Mouse (Mus musculus) MEL (cell line): ENCODE measurements at regions not wholly inside any gene's neighbourhood (a gene's known extent, or its start where the extent isn't known, plus 50 kb on each side); places are given as distances from the start of the nearest gene placed in this dataset.

Experiments used
- DNase-seq: peaks from one replicate; pipeline ENCODE4 v3.0.0; 2011; ENCODE audit warnings: low read depth, low spot score
- H3K27ac ChIP-seq: 2 replicates; pipeline ENCODE4 v1.5.1; 2012; ENCODE audit warnings: low read depth, mild to moderate bottlenecking, control low read depth, low read length, moderate library complexity; ENCODE audit not compliant: control insufficient read depth
- H3K27me3 ChIP-seq, 2 experiments: fragments of 150-350 bp in 1 of 2; sonication (generic) in 1 of 2; 2 replicates each; pipeline ENCODE4 v1.6.1; 2012; ENCODE audit warnings: low read length in 2 of 2, mild to moderate bottlenecking in 2 of 2, improper control_type of control experiment in 1 of 2, moderate library complexity in 1 of 2; ENCODE audit not compliant: insufficient read depth in 2 of 2, control insufficient read depth in 1 of 2
- H3K36me3 ChIP-seq, 2 experiments: 2 replicates each; pipeline ENCODE4 v1.6.1; 2012 to 2014; ENCODE audit warnings: low read length in 2 of 2, improper control_type of control experiment in 1 of 2, inconsistent platforms in 1 of 2, mild to moderate bottlenecking in 1 of 2; ENCODE audit not compliant: insufficient read depth in 2 of 2, control insufficient read depth in 1 of 2
- H3K4me1 ChIP-seq, 2 experiments: fragments of 150-350 bp in 1 of 2; sonication (generic) in 1 of 2; 2 replicates each; pipeline ENCODE4 v1.6.1; 2012; ENCODE audit warnings: low read length in 2 of 2, improper control_type of control experiment in 1 of 2, mild to moderate bottlenecking in 1 of 2; ENCODE audit not compliant: insufficient read depth in 2 of 2, control insufficient read depth in 1 of 2
- H3K4me3 ChIP-seq, 2 experiments: fragments of 150-350 bp in 1 of 2; sonication (generic) in 1 of 2; 2 replicates each; pipeline ENCODE4 v1.5.1; 2012; ENCODE audit warnings: low read depth in 2 of 2, low read length in 2 of 2, mild to moderate bottlenecking in 2 of 2, moderate library complexity in 2 of 2, control low read depth in 1 of 2, improper control_type of control experiment in 1 of 2; ENCODE audit not compliant: control insufficient read depth in 1 of 2, insufficient read depth in 1 of 2
- H3K79me2 ChIP-seq: 2 replicates; pipeline ENCODE4 v1.6.1; 2012; ENCODE audit warnings: mild to moderate bottlenecking, low read length, moderate library complexity; ENCODE audit not compliant: control insufficient read depth, poor library complexity, insufficient read depth
- H3K9ac ChIP-seq: 2 replicates; pipeline ENCODE4 v1.6.1; 2012; ENCODE audit warnings: low read depth, mild to moderate bottlenecking, control low read depth, low read length, moderate library complexity; ENCODE audit not compliant: control insufficient read depth, poor library complexity, severe bottlenecking
- H3K9me3 ChIP-seq: fragments of 150-350 bp; sonication (generic); replicated peaks from 2 replicates; pipeline ENCODE4 v1.6.1; 2012; ENCODE audit warnings: mild to moderate bottlenecking, low read length, improper control_type of control experiment, moderate library complexity; ENCODE audit not compliant: insufficient read depth
- BHLHE40 ChIP-seq: IDR thresholded peaks from 2 replicates; pipeline ENCODE4 v1.6.1; 2012; ENCODE audit warnings: low read depth, mild to moderate bottlenecking, inconsistent platforms, low read length, improper control_type of control experiment, borderline replicate concordance
- E2F4 ChIP-seq: IDR thresholded peaks from 2 replicates; pipeline ENCODE4 v1.6.1; 2011; ENCODE audit warnings: low read depth, low read length, improper control_type of control experiment, borderline replicate concordance
- GABPA ChIP-seq: IDR thresholded peaks from 2 replicates; pipeline ENCODE4 v1.6.1; 2012; ENCODE audit warnings: low read depth, mild to moderate bottlenecking, inconsistent platforms, low read length, improper control_type of control experiment, moderate library complexity
- HCFC1 ChIP-seq: IDR thresholded peaks from 2 replicates; pipeline ENCODE4 v1.6.1; 2012; ENCODE audit warnings: low read depth, mild to moderate bottlenecking, inconsistent platforms, low read length, improper control_type of control experiment, moderate library complexity
- KAT2A ChIP-seq: conservative IDR thresholded peaks from 2 replicates; pipeline ENCODE4 v1.6.1; 2012; ENCODE audit warnings: low read depth, low read length, improper control_type of control experiment, inconsistent platforms
- MAFK ChIP-seq: IDR thresholded peaks from 2 replicates; pipeline ENCODE4 v1.6.1; 2011; ENCODE audit warnings: low read depth, mild to moderate bottlenecking, low read length, improper control_type of control experiment, borderline replicate concordance
- MXI1 ChIP-seq: IDR thresholded peaks from 2 replicates; pipeline ENCODE4 v1.6.1; 2011; ENCODE audit warnings: mild to moderate bottlenecking, low read depth, low read length, improper control_type of control experiment
- NELFE ChIP-seq: IDR thresholded peaks from 2 replicates; pipeline ENCODE4 v1.6.1; 2011; ENCODE audit warnings: low read depth, low read length, improper control_type of control experiment
- RAD21 ChIP-seq: IDR thresholded peaks from 2 replicates; pipeline ENCODE4 v1.6.1; 2011; ENCODE audit warnings: mild to moderate bottlenecking, low read depth, low read length, improper control_type of control experiment
- SIN3A ChIP-seq: IDR thresholded peaks from 2 replicates; pipeline ENCODE4 v1.6.1; 2012; ENCODE audit warnings: low read length, improper control_type of control experiment, inconsistent platforms
- SMC3 ChIP-seq: IDR thresholded peaks from 2 replicates; pipeline ENCODE4 v1.6.1; 2011; ENCODE audit warnings: low read depth, low read length, improper control_type of control experiment
- UBTF ChIP-seq: IDR thresholded peaks from 2 replicates; pipeline ENCODE4 v1.6.1; 2012; ENCODE audit warnings: low read depth, mild to moderate bottlenecking, inconsistent platforms, low read length, improper control_type of control experiment, moderate library complexity, borderline replicate concordance; ENCODE audit not compliant: insufficient read depth
- USF1 ChIP-seq: IDR thresholded peaks from 2 replicates; pipeline ENCODE4 v1.6.1; 2014; ENCODE audit warnings: low read depth, mild to moderate bottlenecking, inconsistent platforms, low read length, improper control_type of control experiment, moderate library complexity
- USF2 ChIP-seq, 2 experiments: IDR thresholded peaks; 2 replicates each; pipeline ENCODE4 v1.6.1; 2011 to 2012; ENCODE audit warnings: improper control_type of control experiment in 2 of 2, low read length in 2 of 2, borderline replicate concordance in 1 of 2, inconsistent platforms in 1 of 2, low read depth in 1 of 2, mild to moderate bottlenecking in 1 of 2; ENCODE audit not compliant: insufficient read depth in 1 of 2
- ZC3H11A ChIP-seq: IDR thresholded peaks from 2 replicates; pipeline ENCODE4 v1.6.1; 2012; ENCODE audit warnings: low read depth, mild to moderate bottlenecking, inconsistent platforms, low read length, improper control_type of control experiment

GRCm38 (mm10) chr12:25244666-25245065, 147.7 kb upstream of the Id2 start:
- H3K4me1 ChIP-seq: no peaks in the 10 kb centered on the region
- TF ChIP-seq GABPA: no peak
- TF ChIP-seq NELFE: no peak
- TF ChIP-seq HCFC1: no peak
- no peak for TF ChIP-seq SIN3A
- TF ChIP-seq USF1: no peak
- no peak for TF ChIP-seq KAT2A
- no peak for TF ChIP-seq SMC3
- TF ChIP-seq MAFK: no peak
- no peak for TF ChIP-seq ZC3H11A
- no peaks in the 10 kb centered on the region for H3K36me3 ChIP-seq
- H3K27me3 ChIP-seq: no peaks in the 10 kb centered on the region; a peak in 1 of 4 replicates
- H3K27ac ChIP-seq: no peak overlapping the region
- DNase-seq: no peak
- no peak overlapping the region for H3K9ac ChIP-seq
- H3K4me3 ChIP-seq: no peak overlapping the region
- no peaks in the 10 kb centered on the region for H3K79me2 ChIP-seq
- no peaks in the 10 kb centered on the region for H3K9me3 ChIP-seq

DNA sequence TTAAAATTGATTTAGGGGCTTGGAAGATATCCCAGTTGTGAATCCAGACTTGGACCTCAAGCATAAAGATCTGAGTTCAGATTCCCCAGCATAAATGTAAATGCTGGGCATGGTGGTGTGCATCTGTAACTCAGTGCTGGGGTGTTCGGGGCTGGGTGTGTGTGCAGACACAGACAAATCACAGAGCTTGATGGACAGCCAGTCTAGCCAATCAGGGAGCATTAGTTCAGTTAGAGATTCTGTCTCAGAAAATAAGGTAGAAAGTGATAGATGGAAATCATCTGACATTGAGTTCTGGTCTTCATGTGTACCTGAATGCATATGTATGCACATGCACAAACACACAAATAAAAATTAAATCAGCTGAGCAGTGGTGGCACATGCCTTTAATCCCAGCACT, 147.0 kb upstream of the Id2 start:
- no peaks in the 10 kb centered on the region for H3K36me3 ChIP-seq
- no peaks in the 10 kb centered on the region for H3K9me3 ChIP-seq
- no peaks in the 10 kb centered on the region for H3K4me1 ChIP-seq
- H3K79me2 ChIP-seq: no peaks in the 10 kb centered on the region
- no peak overlapping the region for H3K27ac ChIP-seq
- no peak for DNase-seq
- no peak overlapping the region for H3K4me3 ChIP-seq
- H3K9ac ChIP-seq: no peak overlapping the region
- H3K27me3 ChIP-seq: no peaks in the 10 kb centered on the region; a peak in 1 of 4 replicates
- no peak for TF ChIP-seq KAT2A
- TF ChIP-seq UBTF: no peak
- TF ChIP-seq USF2 (IDR thresholded peaks at IDR 0.05; ENCODE audit: borderline replicate concordance in 1 of 2, insufficient read depth in 1 of 2, low read depth in 1 of 2, low read length in 2 of 2): no peak
- TF ChIP-seq RAD21: no peak
- TF ChIP-seq MXI1: no peak
- no peak for TF ChIP-seq BHLHE40

DNA sequence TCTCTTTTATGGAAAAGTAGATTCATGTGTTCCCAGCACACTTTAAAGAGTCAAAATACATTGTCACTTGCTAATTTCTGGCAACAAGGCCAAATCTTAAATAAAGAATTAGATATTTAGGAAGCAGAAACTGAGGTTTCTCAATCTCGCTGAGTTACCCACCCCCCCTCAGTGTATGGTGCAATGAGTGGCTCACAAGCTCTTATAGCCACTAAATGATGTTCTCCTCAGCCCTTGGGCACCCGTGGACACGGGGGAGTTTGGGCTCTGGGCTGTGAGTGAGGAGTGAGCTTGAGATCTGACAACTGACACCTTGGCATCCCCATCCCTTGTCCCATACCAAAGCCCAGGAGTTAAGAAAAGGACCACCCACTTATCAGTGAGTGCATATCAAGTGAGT, 145.4 kb upstream of the Id2 start:
- Histone ChIP-seq H3K27me3 (no peaks in the 10 kb centered on the region; a peak in 1 of 4 replicates), H3K27ac (no peak overlapping the region), H3K36me3 (no peaks in the 10 kb centered on the region), H3K9me3 (no peaks in the 10 kb centered on the region), H3K79me2 (no peaks in the 10 kb centered on the region), H3K4me1 (no peaks in the 10 kb centered on the region), H3K4me3 (no peak overlapping the region), H3K9ac (no peak overlapping the region)
- DNase-seq: no peak
- no peak for TF ChIP-seq USF1
- TF ChIP-seq UBTF: no peak
- TF ChIP-seq BHLHE40: no peak
- TF ChIP-seq ZC3H11A: no peak
- no peak for TF ChIP-seq E2F4
- TF ChIP-seq KAT2A: no peak
